Mouse (Mus musculus) erythroid progenitor cell, adult 5-6 weeks (primary cell): ENCODE measurements around the gene Iqsec1. TPM values are rescaled to one million over a fixed set of nuclear protein-coding genes. Genes with fewer than 3 reads are reported as not detected.
"Not testable (repeated sequence)": the region's sequence is repeated elsewhere in the genome, so short reads cannot be mapped to it uniquely, and the experiment has no call there.

Source experiments
- ATAC-seq: replicated peaks from 2 replicates; pipeline ENCODE4 v1.8.0; 2016; ENCODE audit warnings: moderate number of reproducible peaks, mild to moderate bottlenecking, moderate TSS enrichment, inconsistent platforms; ENCODE audit not compliant: poor library complexity, low FRiP score, severe bottlenecking
- total RNA-seq, 2 experiments: library from RNA; stranded (forward) in 1 of 2; stranded (reverse) in 1 of 2; fragments of 150-400 nt in 1 of 2; fragments of 186-747, 209-891 nt in 1 of 2; gene quantifications; 2 replicates each; pipeline versions ENCODE4 v1.2.3 to v1.2.4; 2015 to 2017; ENCODE audit warnings: low replicate concordance in 2 of 2

Gene Iqsec1
- total RNA-seq, 2 experiments from 2014 or later, result 41.4 to 88.0 TPM

- no peak for ATAC-seq
Observed at GRCm38 (mm10) chr6:90698843-90699242, 289.6 kb downstream of the Iqsec1 start.

GRCm38 (mm10) chr6:90695754-90696153 is 292.7 kb downstream of the Iqsec1 start:
- ATAC-seq, result no peak

GRCm38 (mm10) chr6:90692404-90692803 is 296.1 kb downstream of the Iqsec1 start:
- ATAC-seq, result no peak

- no peak for ATAC-seq
Observed at GRCm38 (mm10) chr6:90691935-90692334, 296.6 kb downstream of the Iqsec1 start.

GRCm38 (mm10) chr6:90689500-90689899 is 299.0 kb downstream of the Iqsec1 start:
- no peak for ATAC-seq

- no peak for ATAC-seq
Observed at GRCm38 (mm10) chr6:90688742-90689141, 299.7 kb downstream of the Iqsec1 start.

GRCm38 (mm10) chr6:90688003-90688402 is 300.5 kb downstream of the Iqsec1 start:
- ATAC-seq, result no peak

GRCm38 (mm10) chr6:90686812-90687211 is 301.7 kb downstream of the Iqsec1 start:
- ATAC-seq, result no peak

- no peak for ATAC-seq
Observed at GRCm38 (mm10) chr6:90683831-90684532, 304.5 kb downstream of the Iqsec1 start.

GRCm38 (mm10) chr6:90680401-90680800 is 308.1 kb downstream of the Iqsec1 start:
- ATAC-seq, result no peak

GRCm38 (mm10) chr6:90678759-90679158 is 309.7 kb downstream of the Iqsec1 start:
- no peak for ATAC-seq

GRCm38 (mm10) chr6:90668693-90669092 is 319.8 kb downstream of the Iqsec1 start:
- ATAC-seq, result no peak

GRCm38 (mm10) chr6:90663736-90664135 is 324.7 kb downstream of the Iqsec1 start:
- no peak for ATAC-seq

GRCm38 (mm10) chr6:90662148-90662547 is 326.3 kb downstream of the Iqsec1 start:
- ATAC-seq, result no peak

- no peak for ATAC-seq
Observed at GRCm38 (mm10) chr6:90661029-90661399, 327.5 kb downstream of the Iqsec1 start.

GRCm38 (mm10) chr6:90660398-90661028 is 328.0 kb downstream of the Iqsec1 start:
- ATAC-seq, result no peak

GRCm38 (mm10) chr6:90659913-90660312 is 328.6 kb downstream of the Iqsec1 start:
- peak; percentile 65 for ATAC-seq

GRCm38 (mm10) chr6:90656344-90656850 is 332.1 kb downstream of the Iqsec1 start:
- ATAC-seq, result not testable (repeated sequence)

- peak; percentile 63 for ATAC-seq
Observed at GRCm38 (mm10) chr6:90653736-90654135, 334.7 kb downstream of the Iqsec1 start.

GRCm38 (mm10) chr6:90650634-90651033 is 337.9 kb downstream of the Iqsec1 start:
- ATAC-seq, result no peak

- ATAC-seq, result no peak
Observed at GRCm38 (mm10) chr6:90649279-90649678, 339.2 kb downstream of the Iqsec1 start.
